Mouse (Mus musculus) kidney, adult 2 months (tissue): ENCODE measurements around the gene Fam189b.

Source experiments
- CTCF ChIP-seq: fragments of 200-500 bp; conservative IDR thresholded peaks from 2 replicates; pipeline ENCODE4 v1.5.1; 2011; ENCODE audit warnings: low read depth, mild to moderate bottlenecking, control low read depth, low read length, moderate library complexity, mixed read lengths; ENCODE audit not compliant: insufficient read depth, insufficient read length
- POLR2A ChIP-seq: fragments of 200-500 bp; IDR thresholded peaks from one replicate; pipeline ENCODE4 v1.6.1; 2011; ENCODE audit warnings: low read depth, low read length, control low read depth

DNA sequence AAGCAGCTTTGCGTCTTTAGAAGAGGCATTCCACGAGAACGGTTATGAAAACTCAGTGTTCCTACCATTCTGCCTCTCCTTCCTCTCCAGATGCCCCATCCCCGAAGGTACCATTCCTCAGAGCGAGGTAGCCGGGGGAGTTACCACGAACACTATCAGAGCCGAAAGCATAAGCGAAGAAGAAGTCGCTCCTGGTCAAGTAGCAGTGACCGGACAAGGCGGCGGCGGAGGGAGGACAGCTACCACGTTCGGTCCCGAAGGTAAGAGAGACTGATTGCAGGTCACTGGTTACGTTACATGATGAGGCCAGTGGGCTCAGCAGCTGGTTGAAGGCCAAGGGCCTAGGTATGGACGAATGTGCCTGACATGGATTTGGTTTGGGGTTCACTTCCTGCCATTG is 16.0 kb upstream of the Fam189b start:
- TF ChIP-seq CTCF = no peak
- no peak for TF ChIP-seq POLR2A
